Mouse (Mus musculus) limb, embryonic 15.5 days (tissue): Measurements from ENCODE around the gene Irs3. TPM values are rescaled to one million over a fixed set of nuclear protein-coding genes. Genes with fewer than 3 reads are reported as not detected.

ENCODE experiments used
- ATAC-seq: fragments of 200-750 bp; cut with Nextera tagmentation; 2 replicates; pipeline ENCODE4 v1.8.0; 2017; ENCODE audit warnings: low read depth, moderate TSS enrichment; ENCODE audit not compliant: insufficient number of reproducible peaks, low FRiP score, low TSS enrichment
- H3K27ac ChIP-seq: fragments of 300-500 bp; sonication (generic); 2 replicates; pipeline ENCODE4 v1.5.1; 2015; ENCODE audit warnings: moderate library complexity, mild to moderate bottlenecking, inconsistent platforms
- H3K27me3 ChIP-seq: fragments of 300-500 bp; sonication (generic); 2 replicates; pipeline ENCODE4 v1.6.1; 2015; ENCODE audit warnings: inconsistent platforms
- H3K36me3 ChIP-seq: fragments of 300-500 bp; sonication (generic); 2 replicates; pipeline ENCODE4 v1.6.1; 2015; ENCODE audit warnings: inconsistent platforms
- H3K4me1 ChIP-seq: fragments of 300-500 bp; sonication (generic); 2 replicates; pipeline ENCODE4 v1.6.1; 2015; ENCODE audit warnings: inconsistent platforms
- H3K4me2 ChIP-seq: fragments of 300-500 bp; sonication (generic); 2 replicates; pipeline ENCODE4 v1.6.1; 2015; ENCODE audit warnings: mild to moderate bottlenecking, inconsistent platforms
- H3K4me3 ChIP-seq: fragments of 300-500 bp; sonication (generic); 2 replicates; pipeline ENCODE4 v1.5.1; 2015; ENCODE audit warnings: mild to moderate bottlenecking, inconsistent platforms
- H3K9ac ChIP-seq: fragments of 300-500 bp; sonication (generic); 2 replicates; pipeline ENCODE4 v1.6.1; 2015; ENCODE audit warnings: inconsistent platforms
- H3K9me3 ChIP-seq: fragments of 300-500 bp; sonication (generic); 2 replicates; pipeline ENCODE4 v1.6.1; 2016; ENCODE audit warnings: inconsistent platforms
- WGBS: fragments of 180-500 bp; shearing (Covaris S2); methylation state at CpG from one replicate; pipeline ENCODE4 v1.1.7; 2015; 5-methylcytosine and 5-hydroxymethylcytosine counted together
- polyA plus RNA-seq: library from polyadenylated mRNA; unstranded; fragments of >200 nt; fragmentation: Nextera tagmentation; extraction: Ambion mirVana; gene quantifications from 2 replicates; pipeline ENCODE4 v1.2.1, GENCODE M21; 2015

Gene Irs3
- polyA plus RNA-seq, 1 experiment from 2014 or later: 0.19 TPM

GRCm38 (mm10) chr5:137678736-137679135, 33.2 kb upstream of the Irs3 start:
- no peak overlapping the region for H3K27ac ChIP-seq
- H3K4me3 ChIP-seq: no peak overlapping the region
- no peaks in the 10 kb centered on the region for H3K9me3 ChIP-seq
- H3K4me2 ChIP-seq: no peak overlapping the region
- 79% methylated on average over 3 of the region's 3 CpGs for WGBS
- H3K4me1 ChIP-seq: peaks cover 9% of the 10 kb centered on the region
- no peak for ATAC-seq
- H3K27me3 ChIP-seq: no peaks in the 10 kb centered on the region
- no peak overlapping the region for H3K9ac ChIP-seq
- no peaks in the 10 kb centered on the region; the same call in 1 of the 2 replicates for H3K36me3 ChIP-seq

- Histone ChIP-seq H3K27ac (no peak overlapping the region), H3K4me1 (peaks cover under 1% of the 10 kb centered on the region; the same call in 1 of the 2 replicates), H3K27me3 (no peaks in the 10 kb centered on the region), H3K36me3 (no peaks in the 10 kb centered on the region; the same call in 1 of the 2 replicates), H3K9me3 (no peaks in the 10 kb centered on the region), H3K4me2 (no peak overlapping the region), H3K9ac (no peak overlapping the region), H3K4me3 (no peak overlapping the region)
- WGBS: 94% methylated on average over 8 of the region's 8 CpGs
- no peak for ATAC-seq
These were observed 32.3 kb upstream of the Irs3 start for GRCm38 (mm10) chr5:137677859-137678258.

- H3K27ac ChIP-seq: no peak overlapping the region
- no peaks in the 10 kb centered on the region; the same call in 1 of the 2 replicates for H3K36me3 ChIP-seq
- no peak overlapping the region for H3K9ac ChIP-seq
- no peak overlapping the region for H3K4me3 ChIP-seq
- H3K9me3 ChIP-seq: no peaks in the 10 kb centered on the region
- ATAC-seq: no peak
- H3K27me3 ChIP-seq: no peaks in the 10 kb centered on the region
- no peak overlapping the region for H3K4me2 ChIP-seq
- peaks cover 21% of the 10 kb centered on the region for H3K4me1 ChIP-seq
- WGBS: 89% methylated on average over 8 of the region's 8 CpGs
These were observed 29.3 kb upstream of the Irs3 start for GRCm38 (mm10) chr5:137674786-137675185.

- no peak overlapping the region for H3K4me2 ChIP-seq
- no peak overlapping the region for H3K9ac ChIP-seq
- H3K9me3 ChIP-seq: no peaks in the 10 kb centered on the region
- WGBS: 86% methylated on average over 6 of the region's 6 CpGs
- H3K27me3 ChIP-seq: no peaks in the 10 kb centered on the region
- no peak for ATAC-seq
- H3K4me3 ChIP-seq: no peak overlapping the region
- H3K4me1 ChIP-seq: peaks cover 24% of the 10 kb centered on the region
- H3K36me3 ChIP-seq: no peaks in the 10 kb centered on the region; the same call in 1 of the 2 replicates
- no peak overlapping the region for H3K27ac ChIP-seq
These were observed 27.5 kb upstream of the Irs3 start for GRCm38 (mm10) chr5:137673015-137673414.

- no peak for ATAC-seq
- H3K27ac ChIP-seq: peak overlapping the region; percentile 77; the same call in 1 of the 2 replicates
- no peaks in the 10 kb centered on the region for H3K27me3 ChIP-seq
- WGBS: 76% methylated on average over 5 of the region's 5 CpGs
- no peak overlapping the region for H3K4me2 ChIP-seq
- no peaks in the 10 kb centered on the region for H3K9me3 ChIP-seq
- H3K36me3 ChIP-seq: peaks cover 2% of the 10 kb centered on the region; the same call in 1 of the 2 replicates
- H3K9ac ChIP-seq: no peak overlapping the region
- H3K4me1 ChIP-seq: peaks cover 24% of the 10 kb centered on the region
- no peak overlapping the region for H3K4me3 ChIP-seq
These were observed 26.8 kb upstream of the Irs3 start for GRCm38 (mm10) chr5:137672361-137672760.

- Histone ChIP-seq H3K36me3 (peaks cover 9% of the 10 kb centered on the region), H3K27me3 (no peaks in the 10 kb centered on the region), H3K4me1 (peaks cover 24% of the 10 kb centered on the region), H3K9ac (no peak overlapping the region), H3K27ac (peak overlapping the region; percentile 77), H3K4me3 (no peak overlapping the region), H3K9me3 (no peaks in the 10 kb centered on the region), H3K4me2 (no peak overlapping the region)
- 14% methylated on average over 9 of the region's 9 CpGs for WGBS
- peak; percentile 42; the same call in 1 of the 2 replicates for ATAC-seq
These were observed 26.1 kb upstream of the Irs3 start for GRCm38 (mm10) chr5:137671443-137672240.

GRCm38 (mm10) chr5:137670240-137670639, 24.7 kb upstream of the Irs3 start:
- no peak for ATAC-seq
- Histone ChIP-seq H3K4me2 (no peak overlapping the region), H3K36me3 (peaks cover 19% of the 10 kb centered on the region), H3K9ac (no peak overlapping the region), H3K9me3 (no peaks in the 10 kb centered on the region), H3K4me1 (peaks cover 24% of the 10 kb centered on the region), H3K27me3 (no peaks in the 10 kb centered on the region), H3K4me3 (no peak overlapping the region), H3K27ac (no peak overlapping the region)
- 91% methylated on average over 1 of the region's 1 CpGs for WGBS

- ATAC-seq: no peak
These were observed 23.5 kb upstream of the Irs3 start for GRCm38 (mm10) chr5:137668971-137669370.

GRCm38 (mm10) chr5:137663057-137663456, 17.5 kb upstream of the Irs3 start:
- WGBS: 73% methylated on average over 9 of the region's 9 CpGs
- H3K4me2 ChIP-seq: no peak overlapping the region
- H3K9ac ChIP-seq: no peak overlapping the region; the same call in 1 of the 2 replicates
- H3K36me3 ChIP-seq: peaks cover 55% of the 10 kb centered on the region
- no peak overlapping the region for H3K27ac ChIP-seq
- H3K27me3 ChIP-seq: no peaks in the 10 kb centered on the region
- H3K9me3 ChIP-seq: no peaks in the 10 kb centered on the region
- no peaks in the 10 kb centered on the region for H3K4me1 ChIP-seq
- no peak overlapping the region for H3K4me3 ChIP-seq
- no peak for ATAC-seq

More at GRCm38 (mm10) chr5:137668971-137669370, 23.5 kb upstream of the Irs3 start:
- H3K9me3 ChIP-seq: no peaks in the 10 kb centered on the region
- peaks cover 30% of the 10 kb centered on the region for H3K36me3 ChIP-seq
- no peak overlapping the region for H3K4me3 ChIP-seq
- peaks cover 24% of the 10 kb centered on the region for H3K4me1 ChIP-seq
- H3K27ac ChIP-seq: no peak overlapping the region
- H3K4me2 ChIP-seq: 0 out of 2 replicates have a peak overlapping the region, but pooled peaks have one; percentile 5
- H3K27me3 ChIP-seq: no peaks in the 10 kb centered on the region
- 72% methylated on average over 10 of the region's 10 CpGs for WGBS
- H3K9ac ChIP-seq: no peak overlapping the region

GRCm38 (mm10) chr5:137660064-137660688, 14.7 kb upstream of the Irs3 start:
- no peaks in the 10 kb centered on the region for H3K27me3 ChIP-seq
- H3K4me1 ChIP-seq: peaks cover 5% of the 10 kb centered on the region
- H3K9me3 ChIP-seq: no peaks in the 10 kb centered on the region
- peaks cover 38% of the 10 kb centered on the region for H3K36me3 ChIP-seq
- no peak for ATAC-seq
- no peak overlapping the region for H3K4me3 ChIP-seq
- 83% methylated on average over 6 of the region's 6 CpGs for WGBS
- no peak overlapping the region for H3K27ac ChIP-seq
- no peak overlapping the region for H3K9ac ChIP-seq
- no peak overlapping the region for H3K4me2 ChIP-seq

GRCm38 (mm10) chr5:137656977-137657376, 11.5 kb upstream of the Irs3 start:
- Histone ChIP-seq H3K36me3 (peaks cover 24% of the 10 kb centered on the region), H3K4me1 (peaks cover 8% of the 10 kb centered on the region), H3K4me2 (no peak overlapping the region), H3K9ac (no peak overlapping the region), H3K27ac (peak overlapping the region; percentile 43), H3K27me3 (no peaks in the 10 kb centered on the region), H3K4me3 (no peak overlapping the region), H3K9me3 (no peaks in the 10 kb centered on the region)
- WGBS: 25% methylated on average over 6 of the region's 6 CpGs
- ATAC-seq: no peak

GRCm38 (mm10) chr5:137654746-137655145, 9.2 kb upstream of the Irs3 start:
- WGBS: 72% methylated on average over 7 of the region's 7 CpGs
- H3K36me3 ChIP-seq: peaks cover 20% of the 10 kb centered on the region

More at GRCm38 (mm10) chr5:137654746-137655145, 9.2 kb upstream of the Irs3 start:
- no peaks in the 10 kb centered on the region for H3K9me3 ChIP-seq
- H3K4me2 ChIP-seq: no peak overlapping the region
- no peak for ATAC-seq
- H3K4me1 ChIP-seq: peaks cover 16% of the 10 kb centered on the region
- H3K4me3 ChIP-seq: no peak overlapping the region
- no peaks in the 10 kb centered on the region for H3K27me3 ChIP-seq
- H3K9ac ChIP-seq: no peak overlapping the region
- no peak overlapping the region for H3K27ac ChIP-seq
